Comparison of ENCODE assay signal across 7 mouse cellular contexts in genomic region chr1:44553166-44553898, GRCm38 (mm10). TPM values are rescaled to one million over a fixed set of nuclear protein-coding genes. Genes with fewer than 3 reads are reported as not detected.
DNase-seq lines count a peak whose midpoint lies in the region; ATAC-seq and TF ChIP-seq lines count a peak whose summit lies in the region.

No protein-coding gene starts in this region.

- H3K27ac ChIP-seq in embryonic fibroblast, embryonic 13.5 days (ENCODE audit: insufficient read depth, low read length) = peak overlapping the region; percentile 30
- H3K27ac ChIP-seq in neural tube, embryonic 11.5 days (ENCODE audit: low read depth, low read length) = no peak overlapping the region

- no peaks in the 10 kb centered on the region for H3K36me3 ChIP-seq in neural tube, embryonic 11.5 days (ENCODE audit: control insufficient read depth, insufficient read depth, low read length)

- H3K27me3 ChIP-seq in neural tube, embryonic 11.5 days (ENCODE audit: control insufficient read depth, insufficient read depth, low read length) = no peaks in the 10 kb centered on the region

- ATAC-seq in neural tube, embryonic 11.5 days (ENCODE audit: insufficient read depth, low FRiP score, low TSS enrichment) = no peak
- ATAC-seq in erythroblast, adult 5-6 weeks (replicated peaks; ENCODE audit: low FRiP score, poor library complexity, severe bottlenecking) = no peak

- no peak overlapping the region; the same call in 1 of the 2 replicates for H3K4me2 ChIP-seq in neural tube, embryonic 11.5 days (ENCODE audit: low read depth)

- peak overlapping the region; percentile 37 for H3K4me3 ChIP-seq in embryonic fibroblast, embryonic 13.5 days (ENCODE audit: insufficient read depth, low read length)
- no peak overlapping the region for H3K4me3 ChIP-seq in neural tube, embryonic 11.5 days (ENCODE audit: low read depth, low read length)

- peaks cover 5% of the 10 kb centered on the region for H3K4me1 ChIP-seq in embryonic fibroblast, embryonic 13.5 days (ENCODE audit: control insufficient read depth, insufficient read depth, low read length)
- peaks cover 6% of the 10 kb centered on the region; the same call in 1 of the 2 replicates for H3K4me1 ChIP-seq in neural tube, embryonic 11.5 days (ENCODE audit: control insufficient read depth, insufficient read depth, low read length)

- H3K9me3 ChIP-seq in neural tube, embryonic 11.5 days (ENCODE audit: control insufficient read depth, low read length) = no peaks in the 10 kb centered on the region

- peak; percentile 45 for DNase-seq in testis, postnatal 10 days (ENCODE audit: low spot score)
- no peak for DNase-seq in testis, postnatal 14 days (ENCODE audit: low spot score)
- DNase-seq in heart, postnatal 4 days = peak; percentile 52
- DNase-seq in layer of hippocampus, postnatal 14 days (ENCODE audit: low spot score in 2 of 2) = peak; percentile 7 to 35
- peak; percentile 31 for DNase-seq in neural tube, embryonic 11.5 days (ENCODE audit: low spot score)

- TF ChIP-seq POLR2A in embryonic fibroblast, embryonic 13.5 days (IDR thresholded peaks at IDR 0.05; ENCODE audit: low read depth, low read length) = no peak

- TF ChIP-seq CTCF in embryonic fibroblast, embryonic 13.5 days (IDR thresholded peaks at IDR 0.05; ENCODE audit: borderline replicate concordance, insufficient read depth, low read length) = no peak

- no peak overlapping the region for H3K9ac ChIP-seq in neural tube, embryonic 11.5 days (ENCODE audit: low read length)

- WGBS in neural tube, embryonic 11.5 days = 49% methylated on average over 6 of the region's 6 CpGs

RNA-seq across cellular contexts. Expression of gene Gulp1, which starts 2.0 kb away (rescaled TPM):
- 44.4 and 70.0 TPM in 2 replicates for polyA plus RNA-seq in embryonic fibroblast, embryonic 13.5 days (2011; ENCODE audit: insufficient read length, low read depth, missing spikeins)
- total RNA-seq in heart, postnatal 4 days (2021) = 10 to 100 TPM; 10.2 to 14.7 TPM
- 1 to 10 TPM; 3.9 to 5.5 TPM for total RNA-seq in layer of hippocampus, postnatal 14 days (2021)
- 21.8 and 22.4 TPM in 2 replicates for polyA plus RNA-seq in neural tube, embryonic 11.5 days (2014; fragmentation: Nextera tagmentation; extraction: Ambion mirVana)
- total RNA-seq in erythroblast, adult 5-6 weeks (2015; ENCODE audit: low replicate concordance) = not detected in 2 replicates
- total RNA-seq in erythroblast, adult 5-6 weeks (2017; ENCODE audit: low replicate concordance) = 0.34 TPM in 1 of 2 replicates, not detected in the other
